Mouse (Mus musculus) neutrophil, adult 65 days (primary cell): Measurements from ENCODE around the gene Gm9733. TPM values are rescaled to one million over a fixed set of nuclear protein-coding genes. Genes with fewer than 3 reads are reported as not detected.

Source experiments
- total RNA-seq: library from RNA; stranded (reverse); gene quantifications from 2 replicates; pipeline ENCODE4 v1.2.4, GENCODE M21; 2023

The Gm9733 gene
- total RNA-seq: 45.0 and 45.8 TPM in 2 replicates

DNA sequence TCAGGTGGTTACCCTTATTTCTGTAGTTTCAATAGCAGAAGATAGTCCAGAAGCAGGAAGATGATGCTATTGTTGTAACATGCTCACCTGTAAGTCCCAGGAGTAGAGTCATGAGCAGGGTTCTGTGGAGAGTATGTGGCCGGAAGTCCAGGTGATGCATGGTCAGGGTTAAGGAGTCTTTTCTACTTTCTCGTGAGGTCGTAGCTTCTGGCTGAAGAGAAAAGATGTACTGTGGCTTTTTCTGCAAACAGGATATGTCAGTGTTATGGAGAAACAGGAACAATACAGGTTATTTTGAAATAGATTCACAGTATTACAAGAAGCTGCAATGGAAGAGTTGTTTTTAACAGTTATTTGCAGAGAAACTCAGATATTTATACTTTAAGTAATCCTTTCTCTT is at the start of gene Gm9733:
Gene Gm9733 (minus strand): TSS at position 240 of the 400 bp plus-strand sequence.

Other genes starting within 250 kb of the Gm9733 start
- 20.0 and 31.4 TPM in 2 replicates for gene Sirpb1a, start 94.2 kb upstream of the Gm9733 start, total RNA-seq
- 54.9 and 78.5 TPM in 2 replicates for gene Sirpb1b, start 242.8 kb upstream of the Gm9733 start, total RNA-seq